Mouse (Mus musculus): ENCODE measurements around the gene Erbb4.

DNA sequence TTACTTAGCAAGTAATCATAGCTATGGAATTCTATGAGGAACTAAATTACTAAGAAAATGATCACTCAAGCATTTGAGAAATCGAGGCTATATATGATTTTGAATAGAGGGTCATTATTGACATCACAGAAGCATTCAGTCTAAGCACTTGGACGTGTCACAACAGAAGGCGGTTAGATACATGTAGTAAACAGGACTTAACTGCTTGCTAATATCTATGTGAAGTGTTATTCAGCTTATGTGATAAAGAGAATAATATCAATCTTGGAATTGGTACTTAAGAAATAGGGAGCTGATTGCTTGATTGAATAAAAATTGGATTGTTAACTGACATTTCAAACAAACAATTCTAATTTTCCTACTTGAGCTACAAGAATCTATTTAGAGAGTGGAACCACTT, 190.0 kb downstream of the Erbb4 start:
- TF ChIP-seq POLR2A (IDR thresholded peaks at IDR 0.05; ENCODE audit: control insufficient read depth, low read depth, low read length) (no peak), CTCF (IDR thresholded peaks at IDR 0.05; ENCODE audit: control insufficient read depth, insufficient read depth, insufficient replicate concordance, low read depth, low read length) (no peak)
